Mouse (Mus musculus): ENCODE measurements around the gene Smtnl2. TPM values are rescaled to one million over a fixed set of nuclear protein-coding genes. Genes with fewer than 3 reads are reported as not detected.

Gene Smtnl2
- polyA plus RNA-seq, 1 experiment, result 1.9 TPM

Other genes with a start within 250 kb of the Smtnl2 start
- gene Gm43951, start 204.9 kb downstream of the Smtnl2 start, polyA plus RNA-seq (2012; rRNA removed), result 0.06 and 0.16 TPM in 2 replicates
- gene 4933427D14Rik, start 204.3 kb downstream of the Smtnl2 start, polyA plus RNA-seq (2012; rRNA removed), result 3.6 and 4.3 TPM in 2 replicates
- gene Txndc17, start 204.2 kb downstream of the Smtnl2 start, polyA plus RNA-seq (2012; rRNA removed), result 159 and 188 TPM in 2 replicates
- gene Med31, start 196.1 kb downstream of the Smtnl2 start, polyA plus RNA-seq (2012; rRNA removed), result 5.4 and 5.5 TPM in 2 replicates
- gene Slc13a5, start 144.5 kb downstream of the Smtnl2 start, polyA plus RNA-seq (2012; rRNA removed), result 0.07 TPM in 1 of 2 replicates, not detected in the other
- 24.7 and 29.9 TPM in 2 replicates for gene Xaf1, start 110.1 kb downstream of the Smtnl2 start, polyA plus RNA-seq (2012; rRNA removed)
- gene Fbxo39, start 97.3 kb downstream of the Smtnl2 start, polyA plus RNA-seq (2012; rRNA removed), result 0.05 TPM in 1 of 2 replicates, not detected in the other
- gene Tekt1, start 49.3 kb downstream of the Smtnl2 start, polyA plus RNA-seq (2012; rRNA removed), result not detected in 2 replicates
- 51.0 and 54.3 TPM in 2 replicates for gene Ggt6, start 23.8 kb upstream of the Smtnl2 start, polyA plus RNA-seq (2012; rRNA removed)
- 34.1 and 39.2 TPM in 2 replicates for gene Mybbp1a, start 29.6 kb upstream of the Smtnl2 start, polyA plus RNA-seq (2012; rRNA removed)
- 15.1 and 42.2 TPM in 2 replicates for gene Spns2, start 78.2 kb upstream of the Smtnl2 start, polyA plus RNA-seq (2012; rRNA removed)
- gene Spns3, start 138.8 kb upstream of the Smtnl2 start, polyA plus RNA-seq (2012; rRNA removed), result 2.5 and 7.4 TPM in 2 replicates
- gene Ube2g1, start 195.6 kb upstream of the Smtnl2 start, polyA plus RNA-seq (2012; rRNA removed), result 4.6 and 8.1 TPM in 2 replicates

All from large intestine, adult 2 months (tissue).